Mouse (Mus musculus): ENCODE results near the gene Coro2b. TPM values are rescaled to one million over a fixed set of nuclear protein-coding genes. Genes with fewer than 3 reads are reported as not detected.

Gene Coro2b
- polyA plus RNA-seq, 1 experiment from 2014 or later, result 8.8 TPM

DNA sequence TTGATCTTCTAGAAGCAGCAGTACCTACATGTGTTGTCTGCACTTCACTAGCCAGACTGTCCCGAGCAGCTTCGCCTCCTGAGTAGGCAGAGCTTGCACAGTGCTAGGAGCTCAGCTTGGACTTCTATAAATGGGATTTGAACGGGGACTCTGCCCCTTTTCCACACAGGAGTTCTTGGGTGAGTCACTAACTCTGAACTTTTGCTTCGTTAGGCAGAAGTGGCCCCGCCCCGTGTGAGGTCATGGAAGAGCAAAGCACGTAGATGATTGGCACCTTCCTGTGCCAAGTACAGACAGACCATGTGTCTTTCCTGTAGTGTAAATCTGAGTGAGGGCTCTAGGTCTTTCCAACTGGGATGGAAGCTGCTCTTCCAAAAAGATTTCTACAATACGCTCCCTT lies 109.8 kb downstream of the Coro2b start:
- Histone ChIP-seq H3K27me3 (no peaks in the 10 kb centered on the region), H3K9ac (no peak overlapping the region), H3K27ac (no peak overlapping the region), H3K4me1 (no peaks in the 10 kb centered on the region; the same call in 1 of the 2 replicates), H3K9me3 (0 out of 2 replicates have a peak, but pooled peaks cover 4% of the 10 kb centered on the region), H3K36me3 (peaks cover 27% of the 10 kb centered on the region), H3K4me3 (no peak overlapping the region), H3K4me2 (no peak overlapping the region)
- 78% methylated on average over 8 of the region's 8 CpGs for WGBS
- no peak for ATAC-seq (ENCODE audit: insufficient number of reproducible peaks, insufficient read depth, low FRiP score, low TSS enrichment, low read depth)

DNA sequence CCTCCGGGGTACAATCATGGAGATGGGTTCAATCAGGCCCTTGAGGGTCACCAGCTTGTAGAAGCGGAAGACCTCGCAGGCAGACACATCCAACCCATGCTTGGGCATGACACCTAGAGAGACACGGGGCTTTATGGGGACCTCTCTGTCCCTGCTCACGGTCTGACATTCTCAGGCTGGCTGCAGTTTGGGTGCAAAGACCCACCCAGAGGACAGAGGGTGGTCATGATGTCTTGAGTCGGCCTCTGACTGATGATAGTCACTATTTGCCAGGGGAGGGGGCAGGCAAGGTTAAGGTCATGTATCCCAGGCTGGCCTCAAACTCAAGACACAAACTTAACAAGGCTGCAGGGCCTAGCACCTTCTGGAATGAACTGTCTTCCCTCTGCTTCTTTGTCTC lies 110.3 kb downstream of the Coro2b start:
- H3K9ac ChIP-seq, result no peak overlapping the region
- H3K4me3 ChIP-seq, result no peak overlapping the region
- H3K27ac ChIP-seq, result no peak overlapping the region
- H3K36me3 ChIP-seq, result peaks cover 25% of the 10 kb centered on the region
- peaks cover under 1% of the 10 kb centered on the region; the same call in 1 of the 2 replicates for H3K4me1 ChIP-seq
- ATAC-seq (ENCODE audit: insufficient number of reproducible peaks, insufficient read depth, low FRiP score, low TSS enrichment, low read depth), result no peak
- H3K4me2 ChIP-seq, result no peak overlapping the region
- H3K27me3 ChIP-seq, result no peaks in the 10 kb centered on the region
- 0 out of 2 replicates have a peak, but pooled peaks cover 4% of the 10 kb centered on the region for H3K9me3 ChIP-seq
- 91% methylated on average over 6 of the region's 6 CpGs for WGBS

- no peak overlapping the region for H3K4me2 ChIP-seq
- WGBS, result 93% methylated on average over 19 of the region's 19 CpGs
- H3K27ac ChIP-seq, result no peak overlapping the region
- H3K4me1 ChIP-seq, result peaks cover 5% of the 10 kb centered on the region
- H3K9me3 ChIP-seq, result 0 out of 2 replicates have a peak, but pooled peaks cover 4% of the 10 kb centered on the region
- no peak overlapping the region for H3K9ac ChIP-seq
- no peak overlapping the region for H3K4me3 ChIP-seq
- no peaks in the 10 kb centered on the region for H3K27me3 ChIP-seq
- H3K36me3 ChIP-seq, result peaks cover 20% of the 10 kb centered on the region
- no peak for ATAC-seq (ENCODE audit: insufficient number of reproducible peaks, insufficient read depth, low FRiP score, low TSS enrichment, low read depth)
These were observed 110.8 kb downstream of the Coro2b start for GRCm38 (mm10) chr9:62426021-62426420.

DNA sequence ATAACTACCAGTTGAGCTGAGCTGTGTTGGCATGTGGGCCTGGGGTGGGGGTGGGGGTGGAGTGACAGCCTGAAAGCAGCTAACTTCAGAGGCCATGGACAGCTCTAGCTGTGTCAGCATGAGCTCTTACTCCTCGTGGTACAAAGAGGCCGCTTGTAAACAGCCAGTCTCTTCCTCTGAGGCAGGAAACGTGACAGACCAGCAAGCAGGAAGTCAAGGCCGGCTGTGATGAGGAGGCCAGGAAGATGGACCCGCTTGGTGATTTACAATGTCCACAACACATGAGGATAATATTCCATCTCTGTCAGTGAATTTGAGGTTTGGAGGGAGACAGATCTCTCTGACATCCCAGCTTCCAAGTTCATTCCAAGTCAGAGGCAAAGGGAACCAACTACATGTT lies 111.6 kb downstream of the Coro2b start:
- Histone ChIP-seq H3K9ac (no peak overlapping the region), H3K36me3 (peaks cover 16% of the 10 kb centered on the region), H3K9me3 (0 out of 2 replicates have a peak, but pooled peaks cover 4% of the 10 kb centered on the region), H3K27ac (no peak overlapping the region), H3K27me3 (no peaks in the 10 kb centered on the region), H3K4me3 (no peak overlapping the region), H3K4me2 (no peak overlapping the region), H3K4me1 (peaks cover 13% of the 10 kb centered on the region)
- no peak for ATAC-seq (ENCODE audit: insufficient number of reproducible peaks, insufficient read depth, low FRiP score, low TSS enrichment, low read depth)
- 46% methylated on average over 5 of the region's 5 CpGs for WGBS

GRCm38 (mm10) chr9:62423871-62424270 lies 113.0 kb downstream of the Coro2b start:
- Histone ChIP-seq H3K27me3 (no peaks in the 10 kb centered on the region), H3K4me3 (no peak overlapping the region), H3K4me1 (peaks cover 13% of the 10 kb centered on the region), H3K9me3 (no peaks in the 10 kb centered on the region), H3K27ac (no peak overlapping the region), H3K4me2 (no peak overlapping the region), H3K9ac (no peak overlapping the region), H3K36me3 (peaks cover 10% of the 10 kb centered on the region)
- no peak for ATAC-seq (ENCODE audit: insufficient number of reproducible peaks, insufficient read depth, low FRiP score, low TSS enrichment, low read depth)
- 93% methylated on average over 10 of the region's 10 CpGs for WGBS

- no peaks in the 10 kb centered on the region for H3K27me3 ChIP-seq
- ATAC-seq (ENCODE audit: insufficient number of reproducible peaks, insufficient read depth, low FRiP score, low TSS enrichment, low read depth), result no peak
- no peak overlapping the region for H3K4me2 ChIP-seq
- no peak overlapping the region for H3K4me3 ChIP-seq
- H3K9me3 ChIP-seq, result no peaks in the 10 kb centered on the region
- no peak overlapping the region; the same call in 1 of the 2 replicates for H3K27ac ChIP-seq
- peaks cover 13% of the 10 kb centered on the region for H3K4me1 ChIP-seq
- 91% methylated on average over 10 of the region's 10 CpGs for WGBS
- 0 out of 2 replicates have a peak, but pooled peaks cover 4% of the 10 kb centered on the region for H3K36me3 ChIP-seq
- H3K9ac ChIP-seq, result no peak overlapping the region
These were observed 113.9 kb downstream of the Coro2b start for GRCm38 (mm10) chr9:62422926-62423325.

- WGBS, result 91% methylated on average over 6 of the region's 6 CpGs
- H3K4me2 ChIP-seq, result no peak overlapping the region
These were observed 114.9 kb downstream of the Coro2b start for GRCm38 (mm10) chr9:62421911-62422310.

DNA sequence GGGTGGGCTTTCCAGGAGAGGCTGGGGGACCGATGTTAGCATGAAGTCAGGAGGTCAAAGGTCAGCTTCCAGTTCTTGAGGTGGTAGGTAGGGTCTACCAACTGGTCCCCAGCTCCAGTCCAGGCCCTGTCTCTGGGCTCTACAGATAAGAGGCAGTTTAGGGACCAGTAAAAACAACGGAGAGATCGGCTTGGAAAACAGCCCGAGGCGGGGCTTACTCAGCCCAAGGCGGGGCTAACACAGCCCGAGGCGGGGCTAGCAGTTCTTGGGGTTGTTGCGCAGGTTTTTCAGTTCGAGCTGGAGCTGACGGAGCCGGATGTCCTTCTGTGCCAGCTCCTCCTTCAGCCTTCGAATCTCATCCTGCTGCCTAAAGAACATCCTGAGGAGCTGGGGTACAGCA lies 115.8 kb downstream of the Coro2b start:
- peak; percentile 67; the same call in 1 of the 2 replicates for ATAC-seq (ENCODE audit: insufficient number of reproducible peaks, insufficient read depth, low FRiP score, low TSS enrichment, low read depth)
- H3K9ac ChIP-seq, result peak overlapping the region; percentile 53
- no peak overlapping the region; the same call in 1 of the 2 replicates for H3K27ac ChIP-seq
- no peaks in the 10 kb centered on the region for H3K36me3 ChIP-seq
- 6% methylated on average over 13 of the region's 13 CpGs for WGBS
- H3K4me3 ChIP-seq, result peak overlapping the region; percentile 28
- peaks cover 20% of the 10 kb centered on the region for H3K4me1 ChIP-seq
- H3K27me3 ChIP-seq, result no peaks in the 10 kb centered on the region
- no peaks in the 10 kb centered on the region for H3K9me3 ChIP-seq
- peak overlapping the region; percentile 51 for H3K4me2 ChIP-seq

More at GRCm38 (mm10) chr9:62421911-62422310, 114.9 kb downstream of the Coro2b start:
- Histone ChIP-seq H3K27ac (no peak overlapping the region), H3K36me3 (no peaks in the 10 kb centered on the region), H3K9me3 (no peaks in the 10 kb centered on the region), H3K4me1 (peaks cover 13% of the 10 kb centered on the region), H3K4me3 (no peak overlapping the region), H3K9ac (no peak overlapping the region), H3K27me3 (no peaks in the 10 kb centered on the region)
- ATAC-seq (ENCODE audit: insufficient number of reproducible peaks, insufficient read depth, low FRiP score, low TSS enrichment, low read depth), result no peak

- Histone ChIP-seq H3K4me2 (peak overlapping the region; percentile 51), H3K27ac (no peak overlapping the region; the same call in 1 of the 2 replicates), H3K4me1 (peaks cover 20% of the 10 kb centered on the region), H3K9me3 (no peaks in the 10 kb centered on the region), H3K9ac (peak overlapping the region; percentile 53; the same call in 1 of the 2 replicates), H3K4me3 (peak overlapping the region; percentile 28; the same call in 1 of the 2 replicates), H3K36me3 (no peaks in the 10 kb centered on the region), H3K27me3 (no peaks in the 10 kb centered on the region)
- no peak for ATAC-seq (ENCODE audit: insufficient number of reproducible peaks, insufficient read depth, low FRiP score, low TSS enrichment, low read depth)
- 52% methylated on average over 10 of the region's 10 CpGs for WGBS
These were observed 116.5 kb downstream of the Coro2b start for GRCm38 (mm10) chr9:62420261-62420917.

DNA sequence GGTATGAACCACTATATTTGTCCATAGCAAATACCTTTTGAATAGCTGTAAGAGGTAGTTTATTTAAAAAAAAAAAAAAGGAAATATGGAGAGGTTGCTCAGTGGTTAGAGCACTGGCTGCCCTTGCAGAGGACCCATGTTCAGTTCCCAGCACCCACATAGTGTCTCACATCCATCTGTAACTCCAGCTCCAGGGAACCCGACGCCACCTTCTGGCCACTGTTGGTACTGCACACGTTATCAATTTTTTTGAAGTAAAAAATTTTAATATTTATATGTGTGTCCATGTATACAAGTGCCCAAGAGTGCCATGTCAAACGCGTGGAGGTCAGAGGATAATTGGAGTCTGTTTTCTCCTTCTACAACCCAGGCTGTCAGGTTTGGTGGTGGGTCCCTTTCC lies 118.1 kb downstream of the Coro2b start:
- 53% methylated on average over 5 of the region's 5 CpGs for WGBS
- Histone ChIP-seq H3K4me3 (no peak overlapping the region), H3K4me1 (peaks cover 27% of the 10 kb centered on the region), H3K27me3 (no peaks in the 10 kb centered on the region), H3K4me2 (no peak overlapping the region), H3K36me3 (no peaks in the 10 kb centered on the region), H3K27ac (no peak overlapping the region), H3K9ac (no peak overlapping the region), H3K9me3 (no peaks in the 10 kb centered on the region)
- no peak for ATAC-seq (ENCODE audit: insufficient number of reproducible peaks, insufficient read depth, low FRiP score, low TSS enrichment, low read depth)

DNA sequence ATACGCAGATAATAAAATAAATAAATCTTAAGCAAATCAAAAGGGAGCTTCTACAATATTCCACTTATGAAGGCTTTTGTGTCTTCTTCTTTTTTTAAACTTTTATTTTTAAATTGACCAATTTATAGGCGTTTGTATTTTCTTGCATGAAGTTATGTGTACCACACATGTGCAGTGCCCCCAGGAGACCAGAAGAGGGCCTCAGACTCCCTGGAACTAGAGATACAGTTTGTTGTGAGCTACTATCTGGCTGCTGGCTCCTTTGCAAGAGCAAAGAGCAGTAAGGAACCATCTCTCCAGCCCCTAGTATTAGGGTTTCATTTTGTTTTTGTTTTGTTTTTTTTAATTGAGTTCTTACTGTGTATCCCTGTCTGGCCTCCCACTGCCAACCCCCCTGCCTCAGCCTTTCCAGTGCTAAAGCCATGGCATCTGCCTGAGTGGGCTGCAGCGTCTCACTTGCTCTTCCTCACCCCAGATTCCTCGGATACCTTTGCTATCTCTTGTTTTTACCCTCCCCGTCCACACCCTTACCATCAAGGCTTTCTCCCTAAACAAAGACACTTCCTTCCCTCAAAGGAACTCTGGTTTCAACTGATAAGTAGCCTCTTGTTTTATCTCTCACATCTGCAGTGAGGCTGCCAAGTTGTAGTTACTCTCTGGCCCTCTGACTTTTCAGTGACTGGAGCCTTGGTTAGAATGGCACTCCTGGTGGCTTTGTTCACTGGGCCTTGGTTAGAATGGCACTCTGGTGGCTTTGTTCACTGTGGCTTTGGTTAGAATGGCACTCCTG lies 129.3 kb downstream of the Coro2b start:
- no peaks in the 10 kb centered on the region for H3K4me1 ChIP-seq
- no peak for ATAC-seq (ENCODE audit: insufficient number of reproducible peaks, insufficient read depth, low FRiP score, low TSS enrichment, low read depth)
- H3K4me2 ChIP-seq, result no peak overlapping the region
- no peak overlapping the region for H3K27ac ChIP-seq
- H3K27me3 ChIP-seq, result no peaks in the 10 kb centered on the region
- H3K9ac ChIP-seq, result no peak overlapping the region
- H3K36me3 ChIP-seq, result no peaks in the 10 kb centered on the region
- 76% methylated on average over 5 of the region's 5 CpGs for WGBS
- no peak overlapping the region for H3K4me3 ChIP-seq
- H3K9me3 ChIP-seq, result no peaks in the 10 kb centered on the region

Measured in embryonic facial prominence, embryonic 13.5 days (tissue).